Mouse (Mus musculus): ENCODE measurements at regions not wholly inside any gene's neighbourhood (a gene's known extent, or its start where the extent isn't known, plus 50 kb on each side); places are given as distances from the start of the nearest gene placed in this dataset.
"Not testable (repeated sequence)": the region's sequence is repeated elsewhere in the genome, so short reads cannot be mapped to it uniquely, and the experiment has no call there.

DNA sequence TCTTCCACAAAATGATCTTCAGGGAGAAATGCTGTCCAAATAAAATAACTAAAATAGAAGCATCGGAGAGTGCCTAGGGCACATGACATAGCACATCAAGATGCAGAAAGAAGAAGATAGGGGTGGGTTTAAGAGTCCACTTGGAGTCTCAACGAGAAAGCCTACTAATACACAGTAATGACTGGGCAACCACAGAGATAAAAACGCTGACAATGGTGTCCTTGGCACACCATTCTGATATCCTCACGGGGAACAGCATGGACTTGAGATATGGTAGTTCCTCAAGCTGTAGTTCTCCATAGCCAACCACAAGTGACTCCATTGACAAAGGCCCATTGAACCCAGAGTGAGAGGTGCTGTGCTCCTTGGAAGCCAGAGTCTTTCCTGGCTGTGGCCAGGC lies 105.8 kb downstream of the Dad1 start:
- no peak for DNase-seq

DNA sequence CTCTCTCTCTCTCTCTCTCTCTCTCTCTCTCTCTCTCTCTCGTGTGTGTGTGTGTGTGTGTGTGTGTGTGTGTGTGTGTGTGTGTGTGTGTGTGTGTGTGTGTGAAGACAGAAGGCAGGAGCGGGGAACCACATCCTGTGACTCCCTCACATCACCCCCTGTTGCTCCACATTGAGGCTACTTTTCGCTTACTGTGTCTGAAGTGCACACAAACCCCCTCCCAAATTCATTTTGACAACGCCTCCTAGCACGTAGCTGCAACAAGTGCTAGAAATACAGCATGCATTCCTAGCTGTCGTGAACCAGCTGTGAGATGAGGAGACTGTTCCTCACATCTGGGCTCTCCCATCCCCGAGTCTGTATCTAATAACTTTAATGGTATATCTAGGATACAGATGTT lies 106.4 kb downstream of the Dad1 start:
- no peak for DNase-seq

DNA sequence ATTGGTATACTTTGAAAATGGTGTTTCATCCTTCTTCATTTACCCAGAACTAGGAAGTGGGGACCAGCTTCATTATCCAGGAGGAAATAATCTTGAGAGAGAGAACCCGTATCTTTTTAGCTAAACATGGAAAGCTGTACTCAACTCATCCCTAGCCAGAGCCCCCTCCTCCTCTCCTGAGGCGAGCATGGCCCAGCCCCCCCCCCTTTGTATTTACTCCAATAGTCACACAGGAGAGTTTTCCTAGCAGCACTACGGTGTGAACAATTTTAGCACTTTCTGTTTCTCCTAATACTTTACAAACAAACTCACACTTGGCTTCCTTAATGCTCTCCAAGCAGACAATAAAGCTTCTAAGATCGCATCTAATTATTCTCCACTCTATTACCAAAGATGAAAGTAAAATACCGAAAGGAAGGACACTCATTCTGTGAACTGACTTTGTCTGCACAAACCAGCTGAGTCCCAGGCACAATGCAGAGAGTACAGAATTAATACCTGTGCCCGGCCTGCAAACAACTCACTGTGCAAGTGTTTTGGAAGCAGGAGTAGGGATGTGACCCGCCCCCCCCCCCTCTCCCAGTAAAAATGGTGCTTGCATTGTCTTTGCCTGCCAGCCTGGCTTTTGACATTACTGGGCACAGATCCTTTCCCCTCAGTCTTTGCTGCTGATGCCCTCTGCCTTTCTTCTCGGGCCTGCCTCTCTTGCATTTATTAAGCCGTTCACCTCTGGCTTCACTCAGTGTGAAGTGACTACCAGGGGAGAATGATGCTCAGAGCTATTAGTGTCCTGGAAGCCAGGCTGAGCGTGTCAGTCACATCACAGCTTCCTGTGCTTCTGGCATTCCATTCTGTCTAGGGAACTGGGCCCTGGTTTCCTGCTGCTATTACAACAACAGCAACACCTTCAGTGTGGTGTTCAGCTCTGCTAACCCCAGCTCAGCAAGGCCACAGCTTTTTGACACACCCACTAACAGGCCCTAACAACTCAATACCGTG lies 107.9 kb downstream of the Dad1 start:
- peak; percentile 23 for DNase-seq

DNA sequence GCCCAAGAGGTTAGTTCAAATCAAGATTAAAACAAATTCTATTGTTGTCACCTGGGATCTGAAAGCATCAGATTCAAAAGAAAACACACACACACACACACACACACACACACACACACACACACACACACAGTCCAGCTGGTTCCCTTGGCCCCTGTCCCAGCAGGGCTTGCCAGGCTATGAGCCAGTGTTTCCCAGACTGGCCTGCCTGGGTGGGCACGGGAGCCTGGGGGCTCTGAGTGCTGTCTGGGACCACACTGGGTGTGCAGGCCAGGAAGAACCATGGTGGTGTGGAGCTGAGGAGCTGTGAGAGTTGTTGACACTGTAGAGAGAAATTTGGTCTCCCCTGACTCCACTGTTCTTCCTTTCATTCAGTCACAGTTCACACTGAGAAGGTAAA lies 110.1 kb downstream of the Dad1 start:
- no peak for DNase-seq

DNA sequence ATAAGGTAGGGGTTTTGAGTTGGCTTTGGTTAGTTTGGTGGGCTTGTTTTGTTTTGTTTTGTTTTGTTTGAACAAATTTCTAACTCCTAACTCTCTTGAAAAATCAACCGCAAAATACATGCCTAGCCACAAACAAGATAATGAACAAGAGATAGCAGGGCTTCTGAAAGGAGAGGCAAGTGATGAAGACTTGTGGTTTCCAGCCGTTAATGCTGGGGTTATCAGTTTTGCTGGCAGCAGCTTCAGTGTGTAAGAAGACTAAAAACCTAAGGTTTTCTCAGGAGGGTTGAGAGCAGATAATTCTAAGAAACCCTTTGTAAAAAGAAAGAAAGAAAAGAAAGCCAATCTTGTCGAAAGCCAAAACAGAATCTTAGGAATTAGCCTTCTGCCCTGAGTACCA lies 115.6 kb downstream of the Dad1 start:
- DNase-seq: no peak

DNA sequence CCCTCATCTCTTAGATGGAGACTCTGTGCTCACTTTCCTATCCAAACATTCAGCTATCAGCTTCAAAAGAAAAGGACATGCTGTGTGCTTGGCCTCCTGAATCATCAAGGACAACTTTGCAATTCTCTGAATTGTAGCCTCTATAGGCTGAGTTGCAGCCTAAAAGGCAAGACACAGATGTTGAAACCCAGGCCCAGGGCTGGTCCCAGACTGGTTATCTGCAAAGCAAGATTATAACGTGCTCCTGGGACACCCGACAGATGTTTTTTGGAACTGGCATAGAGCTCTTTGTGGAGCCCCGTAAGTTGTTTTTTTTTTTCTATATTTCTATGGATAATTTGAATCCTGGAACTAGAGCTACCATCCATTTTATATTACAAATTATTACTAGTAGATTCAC lies 117.4 kb downstream of the Dad1 start:
- DNase-seq: no peak

DNA sequence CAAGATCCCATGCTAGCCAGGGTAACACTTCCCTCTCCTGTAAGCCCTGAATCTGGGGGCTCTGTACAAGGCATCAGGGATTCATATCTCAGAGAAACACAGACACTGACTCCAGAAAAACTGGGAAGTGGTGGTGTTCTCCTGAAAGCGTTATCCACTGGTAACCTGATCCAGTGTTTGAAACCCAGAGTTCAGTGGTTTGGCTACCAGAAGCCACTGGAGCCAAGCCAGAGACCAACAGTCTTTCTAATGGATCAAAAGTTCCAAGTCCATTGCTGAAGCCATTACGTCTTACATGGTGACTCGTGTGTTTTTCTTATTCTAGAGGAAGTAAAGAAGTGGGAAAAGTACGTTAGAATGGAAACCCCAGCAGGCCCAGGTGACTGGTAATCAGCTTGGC lies 125.6 kb downstream of the Dad1 start:
- no peak for DNase-seq

DNA sequence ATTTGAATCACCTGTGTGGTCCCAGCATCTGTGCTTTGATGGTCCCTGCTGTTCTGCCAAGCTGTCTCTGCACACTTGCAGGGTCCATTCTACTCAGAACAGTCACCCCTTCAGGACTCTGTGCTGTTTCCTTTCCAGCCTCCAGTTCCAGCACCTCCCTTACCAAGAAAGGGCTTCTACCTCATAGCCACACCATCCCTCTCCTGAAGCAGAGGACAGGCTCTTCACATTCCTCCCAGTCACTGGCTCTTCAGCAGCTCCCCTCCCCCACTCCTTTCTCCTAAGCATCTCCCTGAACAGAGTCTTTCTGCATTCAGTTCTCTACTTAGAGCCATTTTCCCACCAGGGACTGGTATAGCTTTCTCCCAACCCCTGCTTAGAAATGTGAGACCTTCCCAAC lies 128.4 kb downstream of the Dad1 start:
- DNase-seq: peak; percentile 47

DNA sequence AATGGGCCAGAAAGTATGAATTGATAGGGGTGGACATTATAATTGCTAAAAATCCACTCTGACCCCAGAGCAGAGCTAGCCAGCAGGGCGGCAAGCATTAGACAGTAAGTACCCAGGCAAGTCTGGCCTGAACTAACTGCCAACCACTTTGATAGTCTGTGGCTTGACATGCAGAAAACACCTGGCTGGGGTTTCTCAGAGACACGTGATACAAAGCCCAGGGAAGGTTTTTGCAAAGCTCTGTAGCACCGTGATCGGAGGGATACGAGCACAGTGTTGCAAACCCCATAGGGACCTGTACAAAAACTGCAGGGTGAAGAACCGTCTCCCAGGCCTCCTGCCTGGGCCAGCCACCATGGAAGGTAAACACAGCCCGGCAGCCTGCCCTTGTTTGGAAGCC lies 131.9 kb downstream of the Dad1 start:
- no peak for DNase-seq

DNA sequence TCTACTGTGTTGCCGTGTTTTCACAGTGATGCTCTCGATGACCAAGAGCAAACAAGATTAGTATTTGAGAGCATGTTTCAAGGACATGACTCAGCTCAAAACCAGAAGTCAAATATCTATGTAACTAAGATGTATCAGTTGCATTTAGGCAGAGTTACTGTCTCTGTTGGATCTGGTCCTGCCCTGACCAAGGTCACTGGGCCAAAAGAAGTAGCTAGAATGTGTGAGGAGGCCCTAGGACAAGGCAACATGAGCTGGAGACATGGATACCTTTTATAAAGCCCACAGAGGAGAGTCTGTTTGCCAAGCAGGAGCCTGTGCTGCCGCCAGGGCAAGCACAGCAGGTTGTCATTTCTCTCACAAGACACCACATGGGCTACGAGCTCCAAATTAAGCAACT lies 132.6 kb downstream of the Dad1 start:
- no peak for DNase-seq

DNA sequence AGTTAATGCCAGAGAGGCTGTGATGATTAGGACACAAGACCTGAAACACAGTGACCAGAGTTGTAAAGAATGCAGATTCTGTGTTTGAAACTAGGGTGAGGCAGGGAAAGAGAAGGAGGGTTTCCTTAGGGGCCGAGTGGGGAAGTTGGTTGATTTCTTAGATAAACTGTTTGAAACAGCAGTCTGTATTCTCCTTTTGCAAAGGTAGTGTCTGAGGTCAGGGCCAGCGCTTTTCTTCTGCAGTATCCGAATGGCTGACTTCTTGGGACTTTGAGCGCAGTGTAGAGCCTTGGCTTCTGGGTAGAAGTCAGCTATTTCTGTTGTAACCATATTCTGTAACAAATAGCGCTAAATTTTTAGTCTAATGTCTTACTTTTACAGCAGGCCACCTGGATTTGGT lies 133.7 kb downstream of the Dad1 start:
- DNase-seq: no peak

DNA sequence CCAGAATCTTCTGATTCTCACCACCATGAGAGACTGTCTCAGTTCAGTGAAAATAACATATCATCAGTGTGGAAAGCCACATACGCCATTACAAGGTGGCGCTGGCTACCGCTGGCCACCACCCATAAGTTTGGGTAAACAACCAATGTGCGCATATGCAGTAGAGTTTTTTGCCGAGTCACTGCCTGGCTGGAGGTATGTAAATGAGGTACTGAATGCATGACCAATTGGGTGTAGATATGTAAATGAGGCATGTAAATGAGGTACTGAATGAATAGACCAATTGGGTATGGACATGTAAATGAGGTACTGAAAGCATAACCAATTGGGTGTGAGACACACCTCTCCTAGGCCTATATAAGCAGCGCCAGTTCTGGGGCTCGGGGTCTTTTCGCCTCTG lies 136.3 kb downstream of the Dad1 start:
- not testable (repeated sequence) for DNase-seq

DNA sequence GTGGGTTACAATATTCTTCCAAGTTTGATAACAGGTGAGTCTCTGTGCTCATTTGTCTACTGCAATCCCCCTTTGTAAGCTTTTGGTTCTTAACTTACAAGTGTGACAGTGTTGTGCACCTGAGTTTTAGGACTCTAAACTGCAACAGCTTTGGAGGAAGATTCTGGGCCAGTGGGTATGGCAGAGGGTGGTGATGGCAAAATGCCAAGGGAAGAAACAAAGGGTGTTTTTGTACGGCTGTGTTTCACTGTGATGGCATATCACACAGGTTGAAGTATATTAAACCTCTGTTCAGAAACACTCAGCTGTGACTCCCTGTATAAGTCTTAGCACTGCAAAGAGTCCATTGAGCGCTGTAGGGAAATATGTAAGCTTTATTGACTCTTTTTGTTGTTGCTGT lies 140.7 kb downstream of the Dad1 start:
- DNase-seq: no peak

DNA sequence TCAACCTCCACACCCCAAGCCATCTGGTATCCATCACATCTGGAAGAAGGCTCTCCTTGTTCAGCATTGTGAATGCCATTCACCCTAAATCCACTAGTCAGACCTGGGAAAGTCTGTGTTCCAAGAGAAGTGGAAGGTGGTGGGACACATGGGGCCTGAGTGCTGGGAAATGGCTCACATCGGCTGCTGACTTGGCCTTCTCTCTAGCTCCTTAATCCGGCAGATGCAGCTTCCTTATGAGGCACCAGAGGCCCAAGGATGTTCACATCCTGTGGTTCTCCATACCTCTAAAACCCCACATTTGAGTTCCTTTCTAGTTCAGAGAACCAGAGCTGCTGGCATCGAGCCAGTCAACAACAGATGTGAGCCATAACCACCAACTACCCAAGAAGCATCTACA lies 142.9 kb downstream of the Dad1 start:
- no peak for DNase-seq

DNA sequence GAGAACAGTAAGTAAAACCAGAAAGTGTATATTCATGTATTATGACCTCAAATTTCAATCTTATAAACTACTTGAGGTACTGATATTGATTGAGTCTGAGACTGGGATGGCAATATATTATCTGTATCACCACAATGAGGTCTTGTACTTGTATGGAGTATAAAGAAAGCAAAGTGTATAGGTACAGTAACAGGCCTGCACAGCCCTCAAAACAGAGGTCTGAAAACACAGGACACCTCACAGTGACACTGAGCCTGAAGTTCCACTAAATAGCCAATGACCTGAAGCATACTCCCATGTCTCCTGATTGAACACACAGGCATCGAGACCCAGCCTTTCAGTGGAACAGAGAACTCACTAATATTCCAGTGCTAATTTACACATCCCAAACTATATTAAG lies 144.8 kb downstream of the Dad1 start:
- no peak for DNase-seq

DNA sequence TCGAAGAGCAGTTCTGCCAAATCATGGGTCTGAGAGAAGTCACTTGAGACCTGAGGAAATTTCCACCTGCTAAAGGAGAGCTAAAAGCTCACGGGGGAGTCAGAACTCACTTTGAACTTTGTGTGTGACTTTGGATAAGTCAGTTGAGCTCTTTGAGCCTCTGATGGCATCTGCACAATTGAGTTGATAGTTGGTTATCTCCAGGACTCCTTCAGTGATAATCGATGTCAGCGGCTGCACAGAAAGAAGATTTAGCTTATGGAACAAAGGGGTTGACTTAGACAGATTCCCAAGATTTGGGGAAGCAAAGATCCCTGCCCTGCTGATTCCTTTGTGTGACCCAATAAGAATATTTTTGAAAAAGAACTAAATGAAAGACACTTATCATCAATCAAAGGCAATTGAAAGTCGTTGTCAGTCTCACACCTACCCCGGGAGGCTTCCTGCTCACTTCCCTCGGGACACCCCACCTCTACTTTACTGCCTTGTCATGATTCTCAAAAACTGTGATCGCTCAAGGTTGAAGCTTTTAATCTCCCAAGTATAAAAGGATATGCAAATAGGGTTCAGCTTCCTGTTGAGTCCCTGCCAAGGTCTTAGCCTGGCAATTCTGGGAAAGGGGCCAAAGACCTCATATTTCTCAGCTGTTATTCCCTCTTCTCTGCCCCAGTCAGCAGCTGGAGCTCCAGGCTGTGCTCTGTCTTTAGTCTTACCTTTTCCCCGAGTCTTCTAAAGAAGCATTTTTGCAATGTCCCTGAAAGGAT lies 145.4 kb downstream of the Dad1 start:
- DNase-seq: no peak

DNA sequence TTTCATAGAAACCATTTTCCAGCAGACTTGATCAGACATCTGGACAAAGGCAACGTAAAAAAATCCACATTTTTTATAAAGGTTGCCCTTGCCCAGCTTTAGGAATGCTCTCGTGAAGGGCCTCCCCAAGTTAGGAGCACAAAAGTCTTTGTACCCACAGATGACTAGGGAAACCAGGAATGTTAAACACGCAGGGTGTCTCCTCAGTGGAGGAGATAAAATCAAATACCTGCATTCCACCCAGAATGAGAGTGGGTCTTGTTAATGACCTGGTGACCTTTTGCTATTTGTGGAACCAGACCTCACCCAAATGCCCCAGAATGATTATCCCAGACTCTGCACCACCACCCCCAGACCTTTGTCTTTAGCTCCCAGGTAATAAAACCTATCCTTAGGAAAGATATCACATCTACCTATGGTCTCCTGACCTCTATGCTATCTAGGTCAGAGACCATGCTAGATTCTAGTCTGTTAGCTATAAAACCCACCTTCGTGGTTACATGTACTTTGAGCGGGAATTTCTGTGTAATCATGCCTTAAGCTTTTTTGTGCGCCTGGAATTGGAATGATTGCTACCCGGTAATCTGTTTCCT lies 146.6 kb downstream of the Dad1 start:
- no peak for DNase-seq

DNA sequence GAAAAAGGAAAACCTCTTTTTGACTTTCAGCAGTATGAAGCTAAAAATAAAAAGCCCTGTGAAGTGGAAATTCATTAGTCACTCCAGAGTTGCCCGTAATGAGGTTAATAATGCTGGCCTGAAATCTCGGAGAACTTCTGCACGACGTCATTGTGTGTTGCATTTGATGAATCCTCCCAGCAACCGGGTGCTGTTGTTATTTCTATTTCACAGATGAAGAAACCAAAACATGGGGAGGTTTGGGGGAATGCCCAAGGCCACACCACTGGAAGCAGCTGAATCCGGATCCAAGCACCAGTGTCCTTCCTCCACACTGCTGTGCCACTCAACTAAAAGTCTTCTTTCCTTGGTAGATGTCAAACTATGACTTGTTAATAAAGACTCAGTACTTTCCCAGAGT lies 149.7 kb downstream of the Dad1 start:
- DNase-seq: no peak

DNA sequence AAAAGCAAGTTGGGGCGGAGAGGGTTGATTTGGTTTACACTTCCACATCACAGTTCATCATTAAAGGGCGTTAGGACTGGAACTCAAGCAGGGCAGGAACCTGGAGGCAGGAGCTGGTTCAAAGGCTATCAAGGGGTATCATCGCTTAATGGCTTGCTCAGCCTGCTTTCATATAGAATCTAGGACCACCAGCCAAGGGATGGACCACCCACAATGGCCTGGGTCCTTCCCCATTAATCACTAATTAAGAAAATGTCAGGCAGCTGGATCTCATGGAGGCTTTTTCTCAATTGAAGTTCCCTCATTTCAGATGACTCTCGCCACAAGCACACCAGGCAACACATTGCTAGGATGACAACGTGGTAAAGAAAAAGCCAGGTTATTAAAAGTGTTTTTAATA lies 150.4 kb downstream of the Dad1 start:
- no peak for DNase-seq

DNA sequence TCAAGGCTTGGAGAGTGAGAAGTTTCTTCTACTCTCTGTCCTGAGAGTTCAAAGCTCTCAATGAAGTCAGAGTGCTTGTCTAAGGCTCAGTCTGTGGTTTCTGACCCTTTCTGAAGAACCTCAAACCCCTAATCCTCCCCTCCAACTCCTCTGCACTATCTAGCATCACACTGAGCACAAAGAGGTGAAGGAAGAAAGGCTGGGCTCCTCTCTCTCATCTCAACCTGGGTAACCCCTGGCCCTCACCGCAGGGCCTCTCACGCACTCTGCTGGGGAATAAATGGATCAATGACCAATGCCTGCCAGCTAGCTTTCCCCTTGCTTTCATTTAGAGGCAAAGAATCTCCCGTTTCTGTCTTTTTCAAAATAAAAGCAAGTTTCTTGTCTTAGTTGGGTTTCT lies 150.8 kb downstream of the Dad1 start:
- no peak for DNase-seq

DNA sequence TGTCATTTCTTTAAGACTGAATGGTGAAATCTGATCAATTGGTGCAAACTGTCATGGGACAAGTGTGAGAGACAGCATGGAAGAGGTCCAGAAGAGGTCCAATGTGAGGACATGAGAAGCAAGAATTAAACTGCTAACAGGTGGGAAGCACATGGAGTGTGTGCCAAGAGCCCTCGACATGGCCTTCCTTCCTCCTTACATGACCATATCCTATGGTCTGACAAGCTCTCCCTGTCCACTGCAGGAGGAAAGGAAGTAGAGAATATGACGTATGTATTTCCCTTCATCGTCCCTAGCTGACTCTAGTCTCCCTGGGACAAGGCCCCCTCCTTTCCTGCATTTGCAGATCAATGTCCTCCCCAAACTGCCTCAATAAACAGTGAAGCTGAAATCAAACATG lies 152.1 kb downstream of the Dad1 start:
- DNase-seq: no peak

DNA sequence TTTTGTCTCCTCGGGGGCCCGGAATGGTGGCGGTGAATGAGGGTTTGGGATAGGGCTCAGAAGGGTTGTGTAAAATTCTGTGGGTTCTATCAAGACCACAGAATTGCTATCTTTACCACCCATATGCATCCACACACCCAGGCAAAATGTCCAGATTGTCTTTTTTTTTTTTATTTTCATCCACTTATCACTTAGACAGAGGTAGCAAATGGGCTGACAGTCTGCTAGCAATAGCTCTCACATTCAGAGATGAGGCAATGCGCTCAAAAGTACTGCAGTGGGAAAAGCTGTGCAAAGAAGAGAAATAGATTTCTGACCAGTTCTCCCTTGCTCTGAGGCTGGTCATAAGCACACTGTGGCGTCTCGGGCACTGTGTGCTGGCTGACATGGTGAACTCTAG lies 154.5 kb downstream of the Dad1 start:
- no peak for DNase-seq

DNA sequence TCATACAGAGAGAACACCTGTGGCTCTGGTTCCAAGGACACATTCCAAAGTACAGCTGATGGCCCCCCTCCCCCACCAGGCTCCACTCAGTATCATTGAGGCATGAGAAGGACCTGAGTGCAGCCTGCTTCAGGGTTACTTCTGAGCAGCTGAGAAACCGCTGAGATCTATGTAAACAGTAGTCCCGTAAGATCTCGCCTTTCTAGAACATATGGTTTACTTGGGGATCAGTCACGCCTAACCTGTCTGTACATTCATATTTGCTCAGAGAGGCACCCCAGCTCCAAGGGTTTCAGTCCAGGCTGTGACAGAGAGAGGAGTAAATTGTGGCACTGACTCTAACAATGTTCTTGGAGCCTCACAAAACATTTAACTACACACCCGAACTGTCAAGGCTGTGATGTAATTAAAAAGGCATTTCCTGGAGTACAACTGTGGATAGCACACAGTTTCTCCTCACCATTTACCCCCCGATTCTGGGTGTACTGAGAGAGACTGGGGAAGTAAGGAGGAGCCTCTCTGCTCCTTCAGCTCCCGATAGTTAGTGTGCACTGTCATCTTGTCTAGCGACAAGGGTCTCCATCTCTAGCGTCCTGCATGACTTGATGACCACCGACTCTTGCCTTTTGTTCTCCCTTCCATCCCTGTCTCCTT lies 155.7 kb downstream of the Dad1 start:
- no peak for DNase-seq

Measured in embryo, embryonic 11 days (tissue).